Mouse (Mus musculus) ES-Bruce4 (cell line): ENCODE results near the gene Sdsl. TPM values are rescaled to one million over a fixed set of nuclear protein-coding genes. Genes with fewer than 3 reads are reported as not detected.

ENCODE experiments used
- H3K27ac ChIP-seq: 2 replicates; pipeline ENCODE4 v1.5.1; 2012; ENCODE audit warnings: low read length, inconsistent platforms; ENCODE audit not compliant: insufficient read depth
- H3K27me3 ChIP-seq: 2 replicates; pipeline ENCODE4 v1.6.1; 2012; ENCODE audit warnings: mild to moderate bottlenecking, low read length, inconsistent platforms; ENCODE audit not compliant: control insufficient read depth, poor library complexity, insufficient read depth, severe bottlenecking
- H3K36me3 ChIP-seq: 2 replicates; pipeline ENCODE4 v1.6.1; 2012; ENCODE audit warnings: inconsistent platforms, mild to moderate bottlenecking, low read length, moderate library complexity; ENCODE audit not compliant: control insufficient read depth, poor library complexity, insufficient read depth, severe bottlenecking
- H3K4me1 ChIP-seq: one replicate; pipeline ENCODE4 v1.8.1; 2011; ENCODE audit warnings: low read length; ENCODE audit not compliant: control insufficient read depth, insufficient read depth
- H3K4me3 ChIP-seq: 2 replicates; pipeline ENCODE4 v1.5.1; 2011; ENCODE audit warnings: low read depth, mild to moderate bottlenecking, low read length
- H3K9ac ChIP-seq: 2 replicates; pipeline ENCODE4 v1.6.1; 2012; ENCODE audit warnings: low read depth, mild to moderate bottlenecking, inconsistent platforms; ENCODE audit not compliant: poor library complexity, severe bottlenecking
- H3K9me3 ChIP-seq: replicated peaks from 2 replicates; pipeline ENCODE4 v1.6.1; 2012; ENCODE audit warnings: mild to moderate bottlenecking, low read length, inconsistent platforms; ENCODE audit not compliant: control insufficient read depth, poor library complexity, insufficient read depth, severe bottlenecking
- CTCF ChIP-seq: IDR thresholded peaks from one replicate; pipeline ENCODE4 v1.8.1; 2011; ENCODE audit warnings: low read depth, low read length
- EP300 ChIP-seq: IDR thresholded peaks from 2 replicates; pipeline ENCODE4 v1.6.1; 2011; ENCODE audit warnings: low read depth, low read length; ENCODE audit not compliant: insufficient read depth
- POLR2A ChIP-seq: IDR thresholded peaks from one replicate; pipeline ENCODE4 v1.8.1; 2011; ENCODE audit warnings: low read length; ENCODE audit not compliant: insufficient read depth
- polyA plus RNA-seq: library from polyadenylated mRNA; stranded (reverse); fragments of >200 nt; gene quantifications from 2 replicates; pipeline ENCODE4 v1.2.4, GENCODE M21; 2011; ENCODE audit warnings: low read depth; ENCODE audit not compliant: missing spikeins, insufficient read depth, insufficient read length

The Sdsl gene
- polyA plus RNA-seq, 1 experiment = not detected

GRCm38 (mm10) chr5:120413436-120413835 lies 59.2 kb downstream of the Sdsl start:
- Histone ChIP-seq H3K9me3 (no peaks in the 10 kb centered on the region; the same call in 1 of the 2 replicates), H3K27ac (no peak overlapping the region), H3K27me3 (no peaks in the 10 kb centered on the region), H3K4me1 (no peaks in the 10 kb centered on the region), H3K4me3 (no peak overlapping the region), H3K36me3 (no peaks in the 10 kb centered on the region), H3K9ac (no peak overlapping the region)
- TF ChIP-seq CTCF = peak; percentile 75
- no peak for TF ChIP-seq EP300

- Histone ChIP-seq H3K9ac (no peak overlapping the region), H3K27me3 (no peaks in the 10 kb centered on the region), H3K27ac (no peak overlapping the region), H3K9me3 (no peaks in the 10 kb centered on the region; the same call in 1 of the 2 replicates), H3K36me3 (no peaks in the 10 kb centered on the region), H3K4me3 (peak overlapping the region; percentile 10; the same call in 1 of the 2 replicates), H3K4me1 (no peaks in the 10 kb centered on the region)
- 0 out of 2 replicates have a peak, but pooled peaks have one; percentile 7 for TF ChIP-seq EP300
- no peak for TF ChIP-seq POLR2A
Measured at GRCm38 (mm10) chr5:120409385-120410378, 62.9 kb downstream of the Sdsl start.

GRCm38 (mm10) chr5:120408933-120409332 lies 63.7 kb downstream of the Sdsl start:
- no peak overlapping the region for H3K27ac ChIP-seq
- no peak overlapping the region for H3K4me3 ChIP-seq
- H3K36me3 ChIP-seq = no peaks in the 10 kb centered on the region
- TF ChIP-seq POLR2A (no peak), EP300 (no peak)
- no peaks in the 10 kb centered on the region for H3K27me3 ChIP-seq
- H3K9ac ChIP-seq = no peak overlapping the region
- no peaks in the 10 kb centered on the region for H3K4me1 ChIP-seq
- no peaks in the 10 kb centered on the region; the same call in 1 of the 2 replicates for H3K9me3 ChIP-seq

Other genes starting within 250 kb of the Sdsl start
- 0.24 TPM in 1 of 2 replicates, not detected in the other for gene Lhx5, start 41.1 kb downstream of the Sdsl start, polyA plus RNA-seq
- not detected in 2 replicates for gene Sds, start 3.7 kb upstream of the Sdsl start, polyA plus RNA-seq
- 19.1 and 22.1 TPM in 2 replicates for gene Plbd2, start 30.8 kb upstream of the Sdsl start, polyA plus RNA-seq
- 17.7 and 19.1 TPM in 2 replicates for gene Slc8b1, start 38.4 kb upstream of the Sdsl start, polyA plus RNA-seq
- gene Tpcn1, start 115.9 kb upstream of the Sdsl start, polyA plus RNA-seq = 13.2 and 17.1 TPM in 2 replicates
- gene Iqcd, start 116.2 kb upstream of the Sdsl start, polyA plus RNA-seq = 0.37 and 0.43 TPM in 2 replicates
- gene Rita1, start 139.8 kb upstream of the Sdsl start, polyA plus RNA-seq = 13.0 and 13.1 TPM in 2 replicates
- gene Ddx54, start 139.9 kb upstream of the Sdsl start, polyA plus RNA-seq = 49.7 and 49.9 TPM in 2 replicates
- not detected in 2 replicates for gene Cfap73, start 161.4 kb upstream of the Sdsl start, polyA plus RNA-seq
- gene Rasal1, start 176.0 kb upstream of the Sdsl start, polyA plus RNA-seq = 2.0 and 3.5 TPM in 2 replicates
- 19.1 and 21.0 TPM in 2 replicates for gene Dtx1, start 239.1 kb upstream of the Sdsl start, polyA plus RNA-seq